Mouse (Mus musculus) stomach, embryonic 15.5 days (tissue): ENCODE measurements at regions not wholly inside any gene's neighbourhood (a gene's known extent, or its start where the extent isn't known, plus 50 kb on each side); places are given as distances from the start of the nearest gene placed in this dataset.

ENCODE experiments used
- ATAC-seq: fragments of 200-750 bp; cut with Nextera tagmentation; 2 replicates; pipeline ENCODE4 v1.8.0; 2017; ENCODE audit warnings: low read depth, moderate number of reproducible peaks, moderate TSS enrichment; ENCODE audit not compliant: insufficient read depth, low FRiP score
- H3K27ac ChIP-seq: fragments of 300-500 bp; sonication (generic); 2 replicates; pipeline ENCODE4 v1.5.1; 2015; ENCODE audit warnings: mild to moderate bottlenecking, inconsistent platforms
- H3K27me3 ChIP-seq: fragments of 300-500 bp; sonication (generic); replicated peaks from 2 replicates; pipeline ENCODE4 v1.6.1; 2015; ENCODE audit warnings: inconsistent platforms
- H3K36me3 ChIP-seq: fragments of 300-500 bp; sonication (generic); 2 replicates; pipeline ENCODE4 v1.6.1; 2015; ENCODE audit warnings: inconsistent platforms
- H3K4me1 ChIP-seq: fragments of 300-500 bp; sonication (generic); 2 replicates; pipeline ENCODE4 v1.6.1; 2015; ENCODE audit warnings: inconsistent platforms
- H3K4me2 ChIP-seq: fragments of 300-500 bp; sonication (generic); 2 replicates; pipeline ENCODE4 v1.6.1; 2015; ENCODE audit warnings: mild to moderate bottlenecking, inconsistent platforms
- H3K4me3 ChIP-seq: fragments of 300-500 bp; sonication (generic); replicated peaks from 2 replicates; pipeline ENCODE4 v1.5.1; 2015; ENCODE audit warnings: inconsistent platforms
- H3K9ac ChIP-seq: fragments of 300-500 bp; sonication (generic); 2 replicates; pipeline ENCODE4 v1.6.1; 2015; ENCODE audit warnings: inconsistent platforms
- H3K9me3 ChIP-seq: fragments of 300-500 bp; sonication (generic); 2 replicates; pipeline ENCODE4 v1.6.1; 2016; ENCODE audit warnings: inconsistent platforms
- WGBS: fragments of 180-500 bp; shearing (Covaris S2); methylation state at CpG from one replicate; pipeline ENCODE4 v1.1.7; 2015; 5-methylcytosine and 5-hydroxymethylcytosine counted together

GRCm38 (mm10) chr15:24513926-24514325 is 899.6 kb downstream of the Basp1 start:
- 76% methylated on average over 9 of the region's 9 CpGs for WGBS
- H3K36me3 ChIP-seq = no peaks in the 10 kb centered on the region
- no peak for ATAC-seq

DNA sequence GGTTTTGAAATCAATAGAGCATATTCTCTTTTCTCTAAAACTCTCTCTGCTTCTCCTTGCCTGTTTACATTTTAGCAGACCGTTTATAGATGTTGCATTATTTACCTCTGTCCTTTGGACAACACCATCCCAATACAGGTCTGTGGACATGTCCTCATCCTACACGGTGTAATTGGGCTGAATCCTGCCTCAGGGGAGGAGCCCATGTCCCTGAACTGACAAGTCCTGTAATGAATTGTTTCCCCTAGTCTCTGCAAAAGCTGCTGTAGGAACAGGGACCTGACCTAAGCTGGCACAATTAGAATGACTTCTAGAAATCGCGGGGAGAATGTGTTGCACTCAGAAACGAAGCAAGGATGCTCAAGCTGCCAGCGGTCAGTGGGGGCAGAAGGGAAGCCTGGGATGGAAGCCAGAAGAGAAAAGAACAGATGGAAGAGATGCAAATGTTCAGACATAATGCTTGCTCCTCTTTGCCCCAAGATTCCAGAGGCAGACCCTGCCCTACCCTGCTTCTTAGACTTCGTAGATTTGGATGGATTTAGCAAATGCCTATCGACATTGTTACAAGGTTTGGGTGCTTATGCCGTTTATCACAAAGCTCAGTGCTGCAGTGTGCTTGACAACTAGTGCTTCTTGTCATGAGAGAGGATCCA is 911.5 kb downstream of the Basp1 start:
- H3K9ac ChIP-seq = no peak overlapping the region
- H3K4me3 ChIP-seq = no peak overlapping the region
- H3K27ac ChIP-seq = no peak overlapping the region
- H3K36me3 ChIP-seq = no peaks in the 10 kb centered on the region
- no peak overlapping the region for H3K4me2 ChIP-seq
- no peaks in the 10 kb centered on the region for H3K27me3 ChIP-seq
- no peaks in the 10 kb centered on the region for H3K4me1 ChIP-seq
- WGBS = 56% methylated on average over 9 of the region's 9 CpGs
- H3K9me3 ChIP-seq = no peaks in the 10 kb centered on the region
- ATAC-seq = no peak

More at GRCm38 (mm10) chr15:24513926-24514325, 899.6 kb downstream of the Basp1 start:
- Histone ChIP-seq H3K4me1 (no peaks in the 10 kb centered on the region), H3K4me2 (no peak overlapping the region), H3K4me3 (no peak overlapping the region), H3K27me3 (no peaks in the 10 kb centered on the region), H3K9ac (no peak overlapping the region), H3K27ac (no peak overlapping the region), H3K9me3 (no peaks in the 10 kb centered on the region)

DNA sequence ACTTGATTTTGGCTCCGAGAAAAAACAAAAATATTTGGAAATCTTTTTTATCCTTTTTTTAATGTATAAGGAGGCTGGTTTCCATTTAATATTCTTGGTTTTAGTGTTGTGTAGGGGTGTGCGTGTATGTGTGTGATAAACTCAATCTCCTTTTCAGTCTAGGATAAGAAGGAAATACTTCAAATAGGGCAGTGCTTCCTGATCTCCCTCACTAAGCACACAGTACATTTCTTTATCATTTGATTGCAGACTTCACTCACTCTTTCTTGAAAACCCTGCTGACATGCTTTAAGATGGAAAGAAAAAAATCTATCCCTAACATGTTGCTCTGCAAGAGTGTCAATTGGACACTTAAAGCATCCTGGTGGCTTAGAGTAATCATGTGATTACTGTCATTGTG is 927.3 kb downstream of the Basp1 start:
- no peak overlapping the region for H3K27ac ChIP-seq
- no peaks in the 10 kb centered on the region for H3K9me3 ChIP-seq
- no peak overlapping the region for H3K4me2 ChIP-seq
- no peak overlapping the region for H3K4me3 ChIP-seq
- 82% methylated on average over 2 of the region's 2 CpGs for WGBS
- H3K27me3 ChIP-seq = no peaks in the 10 kb centered on the region
- no peaks in the 10 kb centered on the region for H3K4me1 ChIP-seq
- no peak overlapping the region for H3K9ac ChIP-seq
- ATAC-seq = no peak
- H3K36me3 ChIP-seq = no peaks in the 10 kb centered on the region

DNA sequence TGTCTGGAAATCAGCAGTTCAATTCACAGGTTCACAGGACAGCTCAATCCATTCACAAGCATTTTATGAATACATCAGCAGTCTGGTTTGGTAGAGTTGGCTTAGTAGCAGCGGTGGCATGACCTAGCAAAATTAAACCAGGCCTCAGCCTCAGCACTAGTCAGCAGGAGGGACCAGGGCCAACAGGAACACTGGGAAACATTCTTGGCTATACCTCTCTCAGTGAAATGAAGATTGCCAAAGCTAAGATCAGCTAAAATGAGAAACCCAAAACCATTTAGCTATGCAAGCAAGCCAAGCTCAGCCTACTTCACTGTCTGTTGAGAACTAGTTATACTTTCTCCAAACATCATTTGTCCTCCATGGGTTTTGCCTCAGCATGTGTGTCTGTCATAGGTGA is 945.3 kb downstream of the Basp1 start:
- WGBS = 63% methylated on average over 1 of the region's 1 CpGs
- no peak overlapping the region for H3K4me3 ChIP-seq
- ATAC-seq = no peak
- H3K27me3 ChIP-seq = no peaks in the 10 kb centered on the region
- no peak overlapping the region for H3K9ac ChIP-seq
- no peaks in the 10 kb centered on the region for H3K9me3 ChIP-seq
- H3K4me2 ChIP-seq = no peak overlapping the region
- no peak overlapping the region for H3K27ac ChIP-seq
- no peaks in the 10 kb centered on the region for H3K36me3 ChIP-seq
- no peaks in the 10 kb centered on the region for H3K4me1 ChIP-seq

DNA sequence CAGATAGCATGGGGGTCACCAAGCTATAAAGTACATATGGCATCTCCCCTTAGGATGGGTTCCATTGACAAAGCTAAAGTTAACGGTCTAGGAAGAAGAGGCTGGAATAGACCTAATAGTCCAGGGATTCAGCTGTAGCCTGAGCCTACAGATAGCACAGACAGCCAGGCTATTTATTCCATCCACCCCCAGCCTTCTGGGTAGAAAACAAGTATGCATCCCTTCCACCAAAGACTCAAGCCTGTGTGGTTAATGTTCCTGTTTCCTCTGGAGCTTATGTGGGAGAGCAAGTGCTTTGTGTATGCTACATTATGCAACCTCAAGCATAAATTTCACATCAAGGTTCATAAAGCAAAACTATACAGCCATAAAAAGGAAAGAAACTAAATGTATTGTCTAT is 955.8 kb downstream of the Basp1 start:
- H3K4me3 ChIP-seq = no peak overlapping the region
- no peak overlapping the region for H3K9ac ChIP-seq
- H3K36me3 ChIP-seq = no peaks in the 10 kb centered on the region
- WGBS = 90% methylated on average over 1 of the region's 1 CpGs
- no peaks in the 10 kb centered on the region for H3K27me3 ChIP-seq
- no peak overlapping the region for H3K4me2 ChIP-seq
- no peaks in the 10 kb centered on the region for H3K4me1 ChIP-seq
- ATAC-seq = no peak
- no peak overlapping the region for H3K27ac ChIP-seq
- H3K9me3 ChIP-seq = no peaks in the 10 kb centered on the region

- Histone ChIP-seq H3K36me3 (no peaks in the 10 kb centered on the region), H3K9ac (no peak overlapping the region), H3K4me3 (no peak overlapping the region), H3K4me1 (no peaks in the 10 kb centered on the region), H3K27me3 (no peaks in the 10 kb centered on the region), H3K27ac (no peak overlapping the region), H3K4me2 (no peak overlapping the region), H3K9me3 (no peaks in the 10 kb centered on the region)
- ATAC-seq = no peak
- WGBS = 64% methylated on average over 1 of the region's 1 CpGs
Measured at GRCm38 (mm10) chr15:24433083-24433482, 980.5 kb downstream of the Basp1 start.

- no peaks in the 10 kb centered on the region for H3K9me3 ChIP-seq
- H3K4me1 ChIP-seq = no peaks in the 10 kb centered on the region
- WGBS = 60% methylated on average over 5 of the region's 5 CpGs
- H3K4me3 ChIP-seq = no peak overlapping the region
- ATAC-seq = no peak
- no peaks in the 10 kb centered on the region for H3K27me3 ChIP-seq
- H3K9ac ChIP-seq = no peak overlapping the region
- no peaks in the 10 kb centered on the region for H3K36me3 ChIP-seq
- no peak overlapping the region for H3K27ac ChIP-seq
- H3K4me2 ChIP-seq = no peak overlapping the region
Measured at GRCm38 (mm10) chr15:24429154-24429553, 984.4 kb downstream of the Basp1 start.

GRCm38 (mm10) chr15:24422333-24422942 is 991.1 kb downstream of the Basp1 start:
- 67% methylated on average over 2 of the region's 2 CpGs for WGBS
- no peak overlapping the region for H3K27ac ChIP-seq
- no peak overlapping the region for H3K4me2 ChIP-seq
- no peaks in the 10 kb centered on the region for H3K4me1 ChIP-seq
- no peaks in the 10 kb centered on the region for H3K36me3 ChIP-seq
- no peak for ATAC-seq
- no peaks in the 10 kb centered on the region for H3K27me3 ChIP-seq
- H3K4me3 ChIP-seq = no peak overlapping the region
- no peaks in the 10 kb centered on the region for H3K9me3 ChIP-seq
- no peak overlapping the region for H3K9ac ChIP-seq

- Histone ChIP-seq H3K27me3 (no peaks in the 10 kb centered on the region), H3K4me1 (no peaks in the 10 kb centered on the region), H3K9me3 (no peaks in the 10 kb centered on the region), H3K36me3 (no peaks in the 10 kb centered on the region), H3K4me3 (no peak overlapping the region), H3K27ac (no peak overlapping the region), H3K4me2 (no peak overlapping the region), H3K9ac (no peak overlapping the region)
- ATAC-seq = no peak
- 70% methylated on average over 1 of the region's 1 CpGs for WGBS
Measured at GRCm38 (mm10) chr15:24419736-24420135, 993.8 kb downstream of the Basp1 start.

GRCm38 (mm10) chr15:24419186-24419585 is 994.4 kb downstream of the Basp1 start:
- H3K4me1 ChIP-seq = no peaks in the 10 kb centered on the region
- no peak for ATAC-seq
- WGBS = 69% methylated on average over 1 of the region's 1 CpGs

DNA sequence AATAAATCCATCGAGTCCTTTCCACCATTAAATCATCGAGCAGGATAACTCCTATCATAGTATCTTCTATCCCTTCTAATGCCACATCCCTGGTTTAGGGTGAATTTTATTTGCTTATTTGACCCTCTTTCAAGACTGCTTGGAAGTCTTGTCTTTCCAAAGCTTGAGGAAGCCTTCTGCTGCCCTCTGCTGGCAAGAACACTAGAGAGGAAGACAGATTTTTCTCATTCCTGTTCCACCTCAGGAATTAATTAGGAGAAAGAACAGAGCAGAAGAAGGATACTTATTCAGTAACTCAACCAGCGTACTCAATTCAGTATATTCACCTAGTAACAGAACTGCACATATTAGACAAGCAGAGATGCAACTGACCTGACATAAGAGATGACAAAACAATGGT is 1005.9 kb downstream of the Basp1 start:
- Histone ChIP-seq H3K27me3 (no peaks in the 10 kb centered on the region), H3K4me2 (no peak overlapping the region), H3K36me3 (no peaks in the 10 kb centered on the region), H3K4me3 (no peak overlapping the region), H3K27ac (no peak overlapping the region), H3K9ac (no peak overlapping the region), H3K4me1 (no peaks in the 10 kb centered on the region), H3K9me3 (no peaks in the 10 kb centered on the region)
- no peak for ATAC-seq
- 48% methylated on average over 3 of the region's 3 CpGs for WGBS

More at GRCm38 (mm10) chr15:24419186-24419585, 994.4 kb downstream of the Basp1 start:
- Histone ChIP-seq H3K9me3 (no peaks in the 10 kb centered on the region), H3K36me3 (no peaks in the 10 kb centered on the region), H3K4me2 (no peak overlapping the region), H3K27ac (no peak overlapping the region), H3K27me3 (no peaks in the 10 kb centered on the region), H3K4me3 (no peak overlapping the region), H3K9ac (no peak overlapping the region)

DNA sequence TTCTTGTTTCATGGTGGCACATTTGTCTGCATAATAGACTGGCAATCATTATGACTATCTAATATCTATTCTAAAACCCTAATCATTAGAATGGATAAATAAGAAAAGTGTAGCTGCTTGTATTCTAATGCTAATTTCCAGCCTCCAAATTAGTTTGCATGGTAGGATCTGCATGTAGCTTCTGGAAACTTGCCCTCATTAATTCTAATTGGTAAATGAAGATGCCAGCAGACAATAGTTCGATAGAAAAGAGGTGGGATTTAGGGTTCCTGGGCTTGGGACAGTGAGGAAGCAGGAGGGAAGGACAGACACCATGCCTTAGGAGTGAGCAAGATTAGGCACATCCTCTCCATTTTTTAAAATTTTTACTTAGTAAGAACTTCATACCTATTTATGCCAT is 1008.3 kb downstream of the Basp1 start:
- WGBS = 63% methylated on average over 1 of the region's 1 CpGs

GRCm38 (mm10) chr15:24400088-24400487 is 1013.5 kb downstream of the Basp1 start:
- ATAC-seq = no peak
- H3K9me3 ChIP-seq = no peaks in the 10 kb centered on the region
- WGBS = 78% methylated on average over 2 of the region's 2 CpGs
- no peak overlapping the region for H3K9ac ChIP-seq
- H3K36me3 ChIP-seq = no peaks in the 10 kb centered on the region
- H3K4me1 ChIP-seq = no peaks in the 10 kb centered on the region
- H3K4me2 ChIP-seq = no peak overlapping the region
- H3K4me3 ChIP-seq = no peak overlapping the region
- H3K27me3 ChIP-seq = no peaks in the 10 kb centered on the region
- no peak overlapping the region for H3K27ac ChIP-seq

More for the DNA sequence above, 1008.3 kb downstream of the Basp1 start:
- Histone ChIP-seq H3K27ac (no peak overlapping the region), H3K9me3 (no peaks in the 10 kb centered on the region), H3K27me3 (no peaks in the 10 kb centered on the region), H3K9ac (no peak overlapping the region), H3K36me3 (no peaks in the 10 kb centered on the region), H3K4me2 (no peak overlapping the region), H3K4me1 (no peaks in the 10 kb centered on the region), H3K4me3 (no peak overlapping the region)
- ATAC-seq = no peak
